Mouse (Mus musculus) lung, postnatal 4 days (tissue): ENCODE results near the gene Atg4d.
"Not testable (repeated sequence)": the region's sequence is repeated elsewhere in the genome, so short reads cannot be mapped to it uniquely, and the experiment has no call there.

Experiments used
- DNase-seq, 2 experiments: peaks; one replicate each; pipeline ENCODE4 v3.0.0; 2021

Atg4d gene

GRCm38 (mm10) chr9:21314367-21315140 is 49.5 kb downstream of the Atg4d start:
- DNase-seq = no peak

GRCm38 (mm10) chr9:21315421-21315820 is 50.3 kb downstream of the Atg4d start:
- no peak for DNase-seq

DNA sequence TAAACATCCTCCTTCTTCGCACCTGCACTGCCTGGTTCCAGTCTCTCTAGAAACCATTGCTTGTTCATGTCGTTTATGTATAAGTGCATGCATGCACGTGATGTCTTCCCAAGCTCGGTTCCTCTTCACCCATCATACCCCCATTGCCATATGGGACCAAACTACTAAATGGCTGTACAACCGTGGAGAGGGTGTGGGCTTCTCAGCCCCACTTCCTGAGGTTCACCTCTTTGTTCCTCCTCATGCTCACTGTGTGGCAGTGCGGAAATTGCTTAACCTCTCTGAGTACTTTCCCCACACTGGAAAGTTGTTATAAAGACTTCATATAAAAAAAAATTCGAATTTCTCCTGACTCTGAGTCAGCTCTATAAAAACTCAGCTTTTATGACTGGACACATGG is 51.6 kb downstream of the Atg4d start:
- DNase-seq = peak in 1 of 2 experiments; percentile 21

- no peak for DNase-seq
Measured at GRCm38 (mm10) chr9:21318792-21319191, 53.7 kb downstream of the Atg4d start.

DNA sequence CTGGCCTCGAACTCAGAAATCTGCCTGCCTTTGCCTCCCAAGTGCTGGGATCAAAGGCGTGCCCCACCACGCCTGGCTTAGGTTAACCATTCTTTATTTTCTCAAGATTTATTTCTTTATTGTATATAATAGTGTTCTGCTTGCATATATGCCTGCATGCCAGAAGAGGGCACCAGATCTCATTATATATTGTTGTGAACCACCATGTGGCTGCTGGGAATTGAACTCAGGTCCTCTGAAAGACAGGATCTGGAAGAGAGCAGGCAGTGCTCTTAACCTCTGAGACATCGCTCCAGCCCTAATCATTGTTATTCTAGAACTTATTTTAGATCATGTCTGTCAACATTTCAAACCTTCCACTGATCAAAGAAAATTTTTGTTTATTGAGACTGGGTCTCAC is 54.4 kb downstream of the Atg4d start:
- DNase-seq = no peak

- DNase-seq = no peak
Measured at GRCm38 (mm10) chr9:21320280-21320618, 55.2 kb downstream of the Atg4d start.

DNA sequence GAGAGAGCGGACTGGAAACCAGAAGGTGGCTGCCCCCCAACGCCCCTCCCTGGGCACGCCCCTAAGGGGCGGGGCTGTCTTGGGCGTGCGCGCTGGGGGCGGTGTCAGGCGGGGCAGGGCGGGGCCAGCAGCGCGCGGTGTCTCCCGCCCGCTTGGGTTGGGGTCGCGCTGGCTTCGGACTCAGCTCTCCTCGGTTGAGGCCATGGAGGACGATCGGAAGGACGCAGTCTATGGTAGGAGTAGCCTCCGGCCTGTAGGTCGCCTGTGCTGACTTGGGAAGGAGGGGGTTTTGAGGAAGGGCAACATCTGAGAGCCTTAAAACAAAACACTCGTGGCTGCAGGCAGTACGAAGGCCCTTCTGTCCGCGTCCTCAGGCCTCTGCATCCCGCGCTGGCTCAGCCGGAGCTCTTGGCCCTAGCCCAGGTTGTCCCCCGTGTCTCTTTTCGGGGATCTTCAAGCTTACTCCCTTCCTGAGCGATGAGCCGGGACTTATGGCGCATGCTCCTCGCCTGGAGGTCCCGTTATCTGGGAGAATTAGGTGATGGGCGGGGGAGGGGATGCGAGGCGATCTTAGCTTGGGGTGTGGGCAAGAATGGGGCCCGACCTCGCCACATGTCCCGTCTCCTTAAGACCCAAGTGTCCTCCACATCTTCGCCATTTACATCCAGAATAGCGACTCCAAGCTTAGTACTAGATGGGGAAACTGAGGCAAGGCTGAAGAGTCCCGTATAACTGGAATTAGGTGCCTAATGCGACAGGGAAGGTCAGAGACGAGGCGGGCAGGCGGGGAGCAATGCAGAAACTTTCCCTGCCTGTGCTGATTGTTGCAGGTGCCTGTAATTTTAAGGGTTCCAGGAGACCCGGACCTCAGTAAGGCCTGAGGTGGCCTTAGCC is 55.8 kb downstream of the Atg4d start, which contains the start of gene Slc44a2:
Gene Slc44a2, plus strand, starts transcription at position 80 of the 894 bp plus-strand sequence.
- DNase-seq = peak; percentile 92 to 93

GRCm38 (mm10) chr9:21321513-21321835 is 56.4 kb downstream of the Atg4d start:
- peak; percentile 64 to 67 for DNase-seq

- DNase-seq = no peak
Measured at GRCm38 (mm10) chr9:21322211-21322916, 57.3 kb downstream of the Atg4d start.

DNA sequence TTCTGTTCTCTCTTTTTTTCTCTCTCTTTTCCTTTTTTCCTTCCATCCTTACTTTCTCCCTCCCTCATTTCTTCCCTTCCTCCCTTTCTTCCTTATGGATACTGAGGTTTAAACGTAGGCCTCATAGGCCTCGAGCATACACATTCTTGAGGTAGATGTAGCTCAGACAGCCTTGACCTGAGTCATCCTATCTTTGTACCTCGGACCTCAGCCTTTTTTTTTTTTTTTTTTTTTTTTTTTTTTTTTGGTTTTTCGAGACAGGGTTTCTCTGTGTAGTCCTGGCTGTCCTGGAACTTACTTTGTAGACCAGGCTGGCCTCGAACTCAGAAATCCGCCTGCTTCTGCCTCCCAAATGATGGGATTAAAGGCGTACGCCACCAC is 57.8 kb downstream of the Atg4d start:
- not testable (repeated sequence) for DNase-seq

DNA sequence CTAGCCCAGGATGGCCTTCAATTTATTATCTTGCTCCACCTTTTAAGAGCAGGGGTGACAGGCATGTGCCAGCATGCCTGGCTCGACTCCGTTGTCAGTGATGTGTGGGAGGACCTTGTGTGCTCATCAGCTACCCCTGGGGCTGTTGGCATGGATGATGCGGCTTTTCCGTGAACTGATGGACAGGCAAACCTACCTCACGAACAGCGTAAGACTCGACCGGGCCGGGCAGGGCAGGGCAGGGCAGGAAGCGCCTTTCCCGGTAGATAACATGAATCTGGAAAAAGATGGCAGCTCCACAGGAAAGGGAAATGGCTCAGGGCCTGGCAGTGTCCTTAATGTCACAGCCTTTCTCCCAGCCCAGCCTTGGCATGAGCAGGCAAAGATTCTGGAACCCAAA is 59.2 kb downstream of the Atg4d start:
- peak; percentile 58 to 80 for DNase-seq
